Mouse (Mus musculus): ENCODE measurements at regions not wholly inside any gene's neighbourhood (a gene's known extent, or its start where the extent isn't known, plus 50 kb on each side); places are given as distances from the start of the nearest gene placed in this dataset.

DNA sequence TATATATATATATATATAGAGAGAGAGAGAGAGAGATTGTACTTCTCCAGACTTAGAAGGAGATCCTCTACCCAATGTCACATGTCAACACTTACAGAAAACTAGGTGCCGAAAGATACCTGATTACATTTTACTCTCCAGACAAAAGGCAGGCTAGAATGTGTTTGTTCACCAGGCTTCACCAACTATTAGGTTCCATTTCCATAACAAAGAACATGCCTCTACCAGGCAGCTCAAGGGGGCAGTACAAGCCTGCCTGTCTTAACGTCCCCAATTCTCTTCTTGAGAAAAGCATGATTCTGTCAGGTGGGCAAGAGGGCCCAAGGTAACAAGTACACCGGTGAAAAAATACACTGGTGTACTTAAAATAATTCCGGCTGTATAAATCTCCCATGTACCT lies 72.8 kb upstream of the Med14 start:
- no peak for DNase-seq

DNA sequence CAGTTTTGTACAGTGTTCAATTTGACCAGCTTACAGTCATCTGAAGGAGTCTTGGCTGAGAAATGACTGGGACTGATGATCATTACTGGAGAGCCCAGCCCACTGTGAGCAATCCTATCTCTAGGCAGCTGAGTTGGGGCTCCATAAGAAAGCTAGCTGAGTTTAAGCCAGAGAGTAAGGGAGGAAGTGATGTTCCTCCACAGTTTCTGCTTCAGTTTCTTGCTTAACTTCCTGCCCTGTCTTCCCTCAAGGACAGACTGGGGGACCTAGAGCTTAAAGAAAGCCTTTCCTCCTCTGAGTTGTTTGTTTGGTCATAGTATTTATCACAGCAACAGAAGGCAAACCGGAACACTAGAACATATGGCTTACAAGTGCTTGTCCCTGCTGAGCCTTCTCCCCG lies 70.8 kb upstream of the Med14 start:
- DNase-seq, result no peak

DNA sequence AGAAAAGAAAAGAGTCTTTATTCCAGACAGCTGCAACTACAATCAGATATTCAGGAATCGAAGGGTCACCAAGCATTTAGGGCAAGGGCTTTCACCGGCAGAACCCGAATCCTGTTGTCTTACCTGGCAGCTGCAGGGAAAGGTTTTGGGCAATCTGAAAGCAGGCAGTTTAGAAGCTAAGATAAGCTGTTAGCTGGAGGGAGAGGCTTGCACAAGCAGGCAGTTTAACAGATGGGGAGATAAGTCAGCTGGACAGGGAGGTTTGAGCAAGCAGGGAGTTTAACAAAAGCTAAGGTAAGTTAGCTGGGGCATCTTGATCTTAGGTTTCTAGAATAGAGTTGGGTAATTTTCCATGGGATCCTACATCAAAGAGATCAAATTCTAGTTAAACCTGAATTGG lies 67.3 kb upstream of the Med14 start:
- no peak for DNase-seq

DNA sequence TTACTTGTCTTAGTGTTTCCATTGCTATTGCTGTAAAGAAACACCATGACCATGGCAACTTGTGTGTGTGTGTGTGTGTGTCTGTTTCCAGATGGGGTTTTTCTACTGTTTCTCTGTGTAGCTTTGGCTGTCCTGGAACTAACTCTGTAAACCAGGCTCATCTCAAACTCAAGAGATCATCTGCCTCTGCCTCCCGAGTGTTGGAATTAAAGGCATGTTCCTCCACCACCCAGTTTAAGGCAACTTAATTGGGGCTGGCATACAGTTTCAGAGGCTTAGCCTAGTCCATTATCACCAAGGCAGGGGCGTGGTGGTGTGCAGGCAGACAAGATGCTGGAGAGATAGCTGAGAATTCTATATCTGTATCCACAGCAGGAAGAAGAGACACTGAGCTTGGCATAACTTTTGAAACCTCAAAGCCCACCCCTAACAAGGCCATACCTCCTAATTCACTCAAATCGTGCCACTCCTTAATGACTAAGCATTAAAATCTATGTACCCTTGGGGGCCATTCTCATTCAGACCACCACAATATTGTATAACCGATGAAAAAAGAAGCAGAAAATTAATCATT lies 65.5 kb upstream of the Med14 start:
- no peak for DNase-seq

DNA sequence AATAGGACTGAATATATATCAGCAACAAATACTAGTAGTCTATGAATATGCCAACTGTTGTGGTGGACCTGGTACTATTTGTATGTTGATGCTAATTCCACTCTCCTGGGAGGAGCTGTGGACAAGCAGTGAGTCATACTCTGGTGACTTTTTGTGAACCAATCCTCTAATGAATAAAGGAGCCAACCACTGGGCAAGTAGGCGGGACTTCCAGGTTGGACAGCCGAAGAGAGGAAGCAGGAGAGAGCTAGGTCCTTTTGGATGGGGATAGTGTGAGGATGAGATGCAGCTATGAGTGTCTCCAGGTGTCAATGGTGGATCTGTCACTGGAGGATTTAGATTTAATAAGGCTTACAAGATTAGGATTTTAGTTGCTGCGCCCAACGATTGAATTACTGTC lies 64.8 kb upstream of the Med14 start:
- DNase-seq, result no peak

DNA sequence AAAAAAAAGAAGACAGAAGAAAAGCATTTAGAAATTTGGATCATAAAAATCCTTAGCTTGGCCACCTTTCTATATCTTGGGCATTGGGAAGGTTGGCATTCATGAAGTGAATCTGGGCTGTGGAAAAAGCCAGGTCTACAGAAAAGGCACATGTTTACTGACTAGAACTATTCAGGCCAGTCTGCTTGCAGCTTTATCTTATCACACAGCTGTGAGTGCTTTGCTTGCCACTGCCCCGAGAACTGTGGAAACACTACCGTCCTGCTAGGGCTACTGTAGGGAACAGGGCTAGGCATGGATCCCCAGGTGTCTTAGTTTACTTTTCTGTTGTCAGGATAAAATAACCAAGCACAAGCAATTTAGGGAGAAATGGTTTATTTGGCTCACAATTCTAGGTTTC lies 63.4 kb upstream of the Med14 start:
- no peak for DNase-seq

DNA sequence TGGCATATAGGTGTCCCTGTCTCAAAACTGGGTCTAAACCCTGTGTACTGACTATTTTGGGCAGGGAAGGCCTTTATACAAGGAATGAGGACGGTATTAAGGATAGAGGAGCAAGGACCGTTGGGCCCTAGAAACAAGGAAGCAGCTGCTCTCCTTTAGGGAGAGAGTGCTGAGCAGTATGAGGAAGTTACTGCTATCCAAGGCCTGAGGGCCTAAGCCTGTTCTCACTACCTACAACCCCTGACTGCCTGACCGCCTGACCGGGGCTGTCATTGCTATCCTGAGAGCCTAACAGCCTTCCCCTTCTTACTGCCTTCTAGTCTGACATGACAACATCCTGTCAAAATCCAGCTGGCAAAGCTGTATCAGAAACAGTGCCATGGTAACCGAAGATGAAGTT lies 62.6 kb upstream of the Med14 start:
- DNase-seq, result no peak

DNA sequence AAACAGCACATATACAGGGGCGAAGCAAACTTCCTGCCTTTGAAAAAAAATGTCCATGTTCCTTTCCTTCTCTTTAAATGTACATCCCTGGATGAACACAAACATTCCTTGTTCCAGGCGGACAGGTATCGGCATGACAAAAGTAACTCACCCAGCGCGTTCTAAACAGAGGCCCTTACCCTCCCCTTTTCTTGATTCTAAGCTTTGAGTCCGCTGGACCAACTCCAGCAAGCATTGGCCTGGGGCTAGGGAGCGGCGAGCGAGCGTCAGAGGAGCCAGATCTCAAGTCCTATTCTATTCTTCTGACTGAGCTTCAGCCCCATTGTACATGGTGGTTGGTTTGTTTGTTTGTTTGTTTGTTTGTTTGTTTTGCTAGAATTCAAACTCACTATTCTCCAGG lies 60.9 kb upstream of the Med14 start:
- no peak for DNase-seq

DNA sequence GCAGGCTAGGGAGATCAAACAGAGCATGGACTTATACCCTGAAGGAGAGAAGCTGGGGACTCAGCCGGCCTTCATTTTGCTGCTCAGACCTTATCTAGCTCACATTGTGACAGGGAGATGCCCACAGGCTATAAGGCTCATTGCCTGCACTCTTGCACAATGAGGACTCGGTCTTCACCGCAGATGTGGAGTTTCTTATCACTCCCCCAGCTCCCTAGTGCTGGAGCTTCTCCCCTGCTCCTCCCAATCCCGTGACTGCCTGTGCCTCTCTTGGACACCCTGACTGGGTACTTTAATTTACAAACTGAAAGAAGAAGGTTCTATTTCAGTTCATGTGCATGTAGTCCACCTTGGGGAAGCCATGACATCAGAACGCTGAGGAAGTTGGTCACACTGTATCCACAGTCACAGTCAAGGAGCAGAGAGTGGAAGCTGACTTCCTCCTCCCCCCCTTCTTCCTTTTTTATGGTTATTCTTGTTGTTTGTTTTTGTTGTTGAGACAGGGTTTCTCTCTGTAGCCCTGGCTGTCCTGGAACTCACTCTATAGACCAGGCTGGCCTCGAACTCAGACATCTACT lies 51.3 kb upstream of the Med14 start:
- DNase-seq, result no peak

Measured in kidney, adult 11 months (tissue).